Mouse (Mus musculus) thymus, postnatal 4 days (tissue): ENCODE results near the gene Galr3.
A peak's percentile ranks its signal among the peaks of the same experiment; 100 is the strongest.

Source experiments
- DNase-seq: peaks from one replicate; pipeline ENCODE4 v3.0.0; 2021

Gene Galr3

GRCm38 (mm10) chr15:79060887-79061565, 19.3 kb downstream of the Galr3 start:
- no peak for DNase-seq

- DNase-seq, result peak; percentile 95
Measured at GRCm38 (mm10) chr15:79062376-79063159, 20.9 kb downstream of the Galr3 start, which contains the start of gene Ankrd54. Gene Ankrd54 (minus strand): TSS chr15:79062893.

- no peak for DNase-seq
Measured at GRCm38 (mm10) chr15:79063160-79063740, 21.6 kb downstream of the Galr3 start.

GRCm38 (mm10) chr15:79065086-79065770, 23.5 kb downstream of the Galr3 start:
- DNase-seq, result no peak

- DNase-seq, result no peak
Measured at GRCm38 (mm10) chr15:79066276-79066675, 24.6 kb downstream of the Galr3 start.

GRCm38 (mm10) chr15:79067631-79068030, 25.9 kb downstream of the Galr3 start:
- DNase-seq, result no peak

- DNase-seq, result no peak
Measured at GRCm38 (mm10) chr15:79068416-79068815, 26.7 kb downstream of the Galr3 start.

GRCm38 (mm10) chr15:79071117-79072039, 29.7 kb downstream of the Galr3 start:
- peak; percentile 45 for DNase-seq

GRCm38 (mm10) chr15:79073752-79074151, 32.1 kb downstream of the Galr3 start:
- DNase-seq, result no peak

GRCm38 (mm10) chr15:79074446-79074845, 32.8 kb downstream of the Galr3 start:
- DNase-seq, result no peak

GRCm38 (mm10) chr15:79074913-79075532, 33.3 kb downstream of the Galr3 start, which contains the start of gene Eif3l:
Gene Eif3l (plus strand): TSS chr15:79075179.
- peak; percentile 91 for DNase-seq

- no peak for DNase-seq
Measured at GRCm38 (mm10) chr15:79075658-79076365, 34.1 kb downstream of the Galr3 start.

GRCm38 (mm10) chr15:79079567-79079966, 37.9 kb downstream of the Galr3 start:
- DNase-seq, result no peak

- DNase-seq, result no peak
Measured at GRCm38 (mm10) chr15:79092284-79092683, 50.6 kb downstream of the Galr3 start.
